Mouse (Mus musculus) embryonic facial prominence, embryonic 15.5 days (tissue): ENCODE results near the gene Strn. TPM values are rescaled to one million over a fixed set of nuclear protein-coding genes. Genes with fewer than 3 reads are reported as not detected.
"Not testable (repeated sequence)": the region's sequence is repeated elsewhere in the genome, so short reads cannot be mapped to it uniquely, and the experiment has no call there.

Experiments used
- ATAC-seq: fragments of 200-750 bp; cut with Nextera tagmentation; 2 replicates; pipeline ENCODE4 v1.8.0; 2017; ENCODE audit warnings: low read depth, moderate TSS enrichment; ENCODE audit not compliant: insufficient number of reproducible peaks, low FRiP score, low TSS enrichment
- H3K27ac ChIP-seq: fragments of 300-500 bp; sonication (generic); replicated peaks from 2 replicates; pipeline ENCODE4 v1.5.1; 2015; ENCODE audit warnings: mild to moderate bottlenecking, inconsistent platforms
- H3K27me3 ChIP-seq: fragments of 300-500 bp; sonication (generic); 2 replicates; pipeline ENCODE4 v1.6.1; 2015; ENCODE audit warnings: inconsistent platforms
- H3K36me3 ChIP-seq: fragments of 300-500 bp; sonication (generic); 2 replicates; pipeline ENCODE4 v1.6.1; 2015; ENCODE audit warnings: mild to moderate bottlenecking, inconsistent platforms
- H3K4me1 ChIP-seq: fragments of 300-500 bp; sonication (generic); 2 replicates; pipeline ENCODE4 v1.6.1; 2015; ENCODE audit warnings: inconsistent platforms
- H3K4me2 ChIP-seq: fragments of 300-500 bp; sonication (generic); replicated peaks from 2 replicates; pipeline ENCODE4 v1.6.1; 2015; ENCODE audit warnings: mild to moderate bottlenecking, inconsistent platforms
- H3K4me3 ChIP-seq: fragments of 300-500 bp; sonication (generic); replicated peaks from 2 replicates; pipeline ENCODE4 v1.5.1; 2015; ENCODE audit warnings: mild to moderate bottlenecking, inconsistent platforms
- H3K9ac ChIP-seq: fragments of 300-500 bp; sonication (generic); 2 replicates; pipeline ENCODE4 v1.6.1; 2015; ENCODE audit warnings: inconsistent platforms
- H3K9me3 ChIP-seq: fragments of 300-500 bp; sonication (generic); replicated peaks from 2 replicates; pipeline ENCODE4 v1.6.1; 2016; ENCODE audit warnings: inconsistent platforms
- WGBS: fragments of 180-500 bp; shearing (Covaris S2); methylation state at CpG from one replicate; pipeline ENCODE4 v1.1.7; 2015; 5-methylcytosine and 5-hydroxymethylcytosine counted together
- polyA plus RNA-seq: library from polyadenylated mRNA; unstranded; fragments of >200 nt; fragmentation: Nextera tagmentation; extraction: Ambion mirVana; gene quantifications from 2 replicates; pipeline ENCODE4 v1.2.1, GENCODE M21; 2015

The Strn gene
- polyA plus RNA-seq, 1 experiment from 2014 or later = 5.4 TPM

DNA sequence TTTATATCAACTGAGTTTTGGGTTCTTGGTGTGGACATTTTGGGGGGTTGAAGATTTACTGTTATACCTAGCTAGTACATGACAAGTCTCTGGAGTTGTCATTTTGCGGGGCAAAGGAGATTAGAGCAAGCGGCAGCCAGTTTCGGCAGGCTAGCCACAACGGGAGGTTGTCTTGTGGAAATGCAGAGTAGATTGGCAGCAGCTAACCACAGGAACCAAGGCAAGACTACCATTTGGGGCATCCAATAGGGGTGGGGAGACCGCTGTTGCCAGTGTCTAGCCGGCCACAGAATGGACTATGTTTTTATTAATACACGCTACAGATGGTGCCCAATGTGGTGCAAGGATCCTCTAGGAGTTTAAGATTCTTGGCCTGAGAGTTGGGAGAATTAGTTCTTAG lies 28.6 kb downstream of the Strn start:
- H3K4me2 ChIP-seq = no peak overlapping the region
- no peak overlapping the region for H3K27ac ChIP-seq
- no peak overlapping the region for H3K4me3 ChIP-seq
- no peaks in the 10 kb centered on the region for H3K27me3 ChIP-seq
- H3K9me3 ChIP-seq = no peaks in the 10 kb centered on the region
- no peak overlapping the region for H3K9ac ChIP-seq
- no peak for ATAC-seq
- WGBS = 74% methylated on average over 7 of the region's 7 CpGs
- no peaks in the 10 kb centered on the region for H3K36me3 ChIP-seq
- H3K4me1 ChIP-seq = no peaks in the 10 kb centered on the region

DNA sequence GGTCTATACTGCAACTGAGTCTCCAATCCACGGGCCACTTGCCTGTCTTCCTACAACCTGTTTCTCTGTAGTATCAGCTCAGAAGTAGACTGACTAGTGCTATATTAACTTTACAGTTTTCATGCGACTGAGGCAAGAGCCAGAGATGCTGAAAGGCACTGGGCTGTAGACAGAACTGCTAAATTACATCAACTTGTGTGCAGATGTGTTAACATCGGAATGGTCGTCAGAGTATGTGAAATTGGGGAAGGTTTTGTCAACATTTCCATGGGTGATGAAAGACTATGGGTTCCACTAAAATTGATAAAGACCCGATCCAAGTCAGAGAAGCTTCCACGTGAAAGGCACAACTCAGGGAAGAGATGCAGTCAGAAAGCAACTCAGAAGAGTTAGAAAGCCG lies 34.0 kb downstream of the Strn start:
- Histone ChIP-seq H3K4me3 (no peak overlapping the region), H3K9me3 (no peaks in the 10 kb centered on the region), H3K27me3 (no peaks in the 10 kb centered on the region), H3K36me3 (0 out of 2 replicates have a peak, but pooled peaks cover 6% of the 10 kb centered on the region), H3K4me1 (no peaks in the 10 kb centered on the region), H3K27ac (no peak overlapping the region), H3K4me2 (no peak overlapping the region), H3K9ac (no peak overlapping the region)
- no peak for ATAC-seq
- 91% methylated on average over 7 of the region's 7 CpGs for WGBS

DNA sequence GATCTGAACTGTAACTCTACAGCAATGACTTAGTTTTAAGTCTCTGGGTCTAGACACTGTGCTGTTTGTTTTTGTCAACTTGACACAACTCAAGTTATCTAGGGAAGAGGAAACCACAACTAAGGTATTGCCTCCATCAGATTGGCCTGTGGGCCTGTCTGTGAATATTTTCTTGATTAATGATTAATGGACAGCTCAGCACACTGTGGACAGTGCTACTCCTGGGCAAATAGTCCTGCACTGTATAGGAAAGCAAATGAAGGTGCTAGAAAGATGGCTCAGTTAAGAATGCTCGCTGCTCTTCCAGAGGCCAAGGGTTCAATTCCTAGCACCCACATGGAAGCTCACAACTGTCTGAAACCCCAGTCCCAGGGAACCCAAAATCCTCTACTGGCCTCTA lies 38.0 kb downstream of the Strn start:
- no peak overlapping the region for H3K9ac ChIP-seq
- H3K36me3 ChIP-seq = 0 out of 2 replicates have a peak, but pooled peaks cover 6% of the 10 kb centered on the region
- 91% methylated on average over 1 of the region's 1 CpGs for WGBS
- H3K27me3 ChIP-seq = no peaks in the 10 kb centered on the region
- H3K4me2 ChIP-seq = no peak overlapping the region
- H3K4me3 ChIP-seq = no peak overlapping the region
- no peak overlapping the region for H3K27ac ChIP-seq
- no peaks in the 10 kb centered on the region for H3K4me1 ChIP-seq
- H3K9me3 ChIP-seq = no peaks in the 10 kb centered on the region
- no peak for ATAC-seq

DNA sequence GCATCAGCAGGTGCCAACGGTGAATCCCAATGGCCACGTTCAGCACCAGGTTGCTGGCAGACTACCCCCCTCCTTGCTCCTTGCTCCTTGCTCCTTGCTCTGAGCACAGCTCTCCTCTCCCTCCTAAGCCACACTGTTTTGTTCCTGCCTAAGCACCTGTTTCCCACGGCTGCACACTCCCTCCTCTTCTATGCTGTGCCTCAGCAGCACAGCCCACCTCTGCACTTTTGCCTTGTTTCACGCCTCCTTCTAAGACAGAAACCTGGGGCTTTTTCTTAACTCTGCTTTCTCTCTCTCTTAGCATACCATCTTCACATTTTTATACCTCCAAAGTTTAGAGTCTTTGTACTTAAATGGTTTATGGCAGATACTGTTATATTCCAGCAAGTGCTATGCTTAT lies 39.5 kb downstream of the Strn start:
- Histone ChIP-seq H3K9me3 (no peaks in the 10 kb centered on the region), H3K4me2 (no peak overlapping the region), H3K4me1 (no peaks in the 10 kb centered on the region), H3K4me3 (no peak overlapping the region), H3K27ac (no peak overlapping the region), H3K36me3 (0 out of 2 replicates have a peak, but pooled peaks cover 6% of the 10 kb centered on the region), H3K9ac (no peak overlapping the region), H3K27me3 (no peaks in the 10 kb centered on the region)
- 94% methylated on average over 4 of the region's 4 CpGs for WGBS
- no peak for ATAC-seq

DNA sequence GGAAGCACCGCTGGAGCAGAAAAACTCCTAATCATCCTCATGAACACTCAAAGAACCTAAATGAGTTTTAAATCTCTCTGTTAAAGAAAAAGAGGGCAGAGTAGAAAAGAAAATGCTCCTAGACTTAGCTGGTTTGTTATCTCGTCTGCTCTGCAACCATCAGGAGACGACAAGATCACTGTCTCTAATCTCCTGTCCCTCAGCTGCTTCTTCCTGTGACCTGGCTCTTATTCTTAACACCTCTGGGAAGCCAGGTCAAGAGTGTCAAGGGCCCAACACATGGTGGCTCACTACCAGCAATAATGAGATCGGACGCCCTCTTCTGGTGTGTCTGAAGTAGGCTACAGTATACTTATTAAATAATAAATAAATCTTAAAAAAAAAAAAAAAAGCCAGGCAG lies 40.1 kb downstream of the Strn start:
- H3K4me3 ChIP-seq = no peak overlapping the region
- WGBS = 85% methylated on average over 5 of the region's 5 CpGs
- H3K9ac ChIP-seq = no peak overlapping the region
- H3K4me1 ChIP-seq = no peaks in the 10 kb centered on the region
- no peaks in the 10 kb centered on the region for H3K27me3 ChIP-seq
- 0 out of 2 replicates have a peak, but pooled peaks cover 6% of the 10 kb centered on the region for H3K36me3 ChIP-seq
- ATAC-seq = no peak
- H3K27ac ChIP-seq = no peak overlapping the region
- no peak overlapping the region for H3K4me2 ChIP-seq
- H3K9me3 ChIP-seq = no peaks in the 10 kb centered on the region

DNA sequence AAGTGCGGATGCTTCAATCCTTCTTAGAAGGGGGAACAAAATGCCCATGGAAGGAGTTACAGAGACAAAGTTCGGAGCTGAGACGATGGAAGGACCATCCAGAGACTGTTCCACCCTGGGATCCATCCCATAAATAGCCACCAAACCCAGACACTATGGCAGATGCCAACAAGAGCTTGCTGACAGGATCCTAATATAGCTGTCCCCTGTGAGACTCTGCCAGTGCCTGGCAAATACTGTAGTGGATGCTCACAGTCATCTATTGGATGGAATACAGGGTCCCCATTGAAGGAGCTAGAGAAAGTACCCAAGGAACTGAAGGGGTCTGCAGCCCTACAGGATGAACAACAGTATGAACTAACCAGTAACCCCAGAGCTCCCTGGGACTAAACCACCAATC lies 47.8 kb downstream of the Strn start:
- peaks cover 24% of the 10 kb centered on the region for H3K36me3 ChIP-seq
- not testable (repeated sequence) for H3K27me3 ChIP-seq, H3K4me2 ChIP-seq, H3K4me1 ChIP-seq, H3K9me3 ChIP-seq, H3K9ac ChIP-seq, H3K4me3 ChIP-seq, ATAC-seq, H3K27ac ChIP-seq
- whole genome bisulfite sequencing = 94% methylated on average over 3 of the region's 3 CpGs

DNA sequence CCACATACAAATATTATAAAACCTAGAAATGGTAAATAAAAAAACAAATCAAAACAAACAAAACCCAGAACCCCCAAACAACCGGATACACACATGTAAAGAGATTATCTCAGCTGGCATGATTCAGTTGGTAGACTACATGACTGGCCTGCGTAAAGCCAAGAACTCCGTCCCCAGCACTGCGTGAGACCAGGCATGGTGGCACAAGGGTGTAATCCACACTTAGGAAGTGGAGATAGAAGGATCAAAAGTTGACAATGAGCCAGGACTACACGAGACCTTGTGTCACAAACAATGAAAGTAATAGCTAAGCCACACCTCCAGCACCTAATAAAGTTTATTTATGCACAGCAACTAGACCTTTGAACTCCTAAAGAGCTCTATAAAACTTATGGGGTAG lies 49.0 kb downstream of the Strn start:
- no peak overlapping the region for H3K9ac ChIP-seq
- H3K9me3 ChIP-seq = no peaks in the 10 kb centered on the region
- no peak overlapping the region for H3K27ac ChIP-seq
- no peak overlapping the region for H3K4me2 ChIP-seq
- no peak for ATAC-seq
- peaks cover 24% of the 10 kb centered on the region for H3K36me3 ChIP-seq
- H3K4me3 ChIP-seq = no peak overlapping the region
- H3K4me1 ChIP-seq = no peaks in the 10 kb centered on the region
- H3K27me3 ChIP-seq = no peaks in the 10 kb centered on the region
- WGBS = 78% methylated on average over 5 of the region's 5 CpGs

DNA sequence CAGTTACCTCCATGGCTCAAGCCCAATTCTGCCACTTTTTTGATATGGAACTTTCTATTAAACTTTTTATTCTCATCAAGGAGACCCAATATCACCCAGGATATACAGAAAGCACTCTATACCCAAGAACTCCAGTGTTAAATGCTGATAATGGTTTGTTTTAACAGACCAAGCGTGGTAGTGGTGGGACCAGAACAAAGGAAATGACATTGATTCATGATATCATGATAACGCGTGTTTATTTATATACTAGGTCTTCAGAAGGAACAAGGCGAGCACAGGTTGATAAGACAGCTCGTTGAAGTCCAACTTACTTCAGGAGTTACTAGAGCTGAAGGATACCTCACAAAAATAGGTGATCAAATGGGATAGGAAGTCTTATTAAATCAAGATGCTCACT lies 52.0 kb downstream of the Strn start:
- H3K9ac ChIP-seq = no peak overlapping the region
- no peaks in the 10 kb centered on the region for H3K27me3 ChIP-seq
- no peak overlapping the region for H3K4me2 ChIP-seq
- H3K4me1 ChIP-seq = no peaks in the 10 kb centered on the region
- WGBS = 92% methylated on average over 5 of the region's 5 CpGs
- H3K27ac ChIP-seq = no peak overlapping the region
- ATAC-seq = no peak
- H3K9me3 ChIP-seq = no peaks in the 10 kb centered on the region
- H3K4me3 ChIP-seq = no peak overlapping the region
- H3K36me3 ChIP-seq = peaks cover 13% of the 10 kb centered on the region; the same call in 1 of the 2 replicates

DNA sequence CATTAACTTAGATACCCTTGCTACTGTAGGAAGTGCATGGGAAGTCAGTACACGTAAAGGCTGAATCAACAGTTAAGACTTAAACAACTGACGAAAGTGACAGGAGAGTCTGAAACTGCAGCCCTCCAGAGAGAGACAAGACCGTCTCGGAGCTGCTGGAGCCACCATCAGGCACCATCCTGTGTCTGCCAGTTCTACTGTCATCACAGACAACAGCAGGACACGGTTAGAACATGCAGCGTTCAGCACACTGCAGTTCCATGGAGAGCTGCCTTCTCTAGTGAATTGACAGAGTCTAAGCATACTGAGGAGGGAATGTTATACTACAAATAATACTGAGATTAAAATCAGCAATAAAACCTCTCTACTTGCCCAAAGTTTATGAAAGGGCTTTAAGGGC lies 54.6 kb downstream of the Strn start:
- no peaks in the 10 kb centered on the region for H3K27me3 ChIP-seq
- 73% methylated on average over 6 of the region's 6 CpGs for WGBS
- no peak for ATAC-seq
- H3K4me1 ChIP-seq = no peaks in the 10 kb centered on the region
- H3K4me2 ChIP-seq = no peak overlapping the region
- 0 out of 2 replicates have a peak, but pooled peaks cover 11% of the 10 kb centered on the region for H3K36me3 ChIP-seq
- no peaks in the 10 kb centered on the region for H3K9me3 ChIP-seq
- no peak overlapping the region for H3K27ac ChIP-seq
- H3K9ac ChIP-seq = no peak overlapping the region
- H3K4me3 ChIP-seq = no peak overlapping the region

DNA sequence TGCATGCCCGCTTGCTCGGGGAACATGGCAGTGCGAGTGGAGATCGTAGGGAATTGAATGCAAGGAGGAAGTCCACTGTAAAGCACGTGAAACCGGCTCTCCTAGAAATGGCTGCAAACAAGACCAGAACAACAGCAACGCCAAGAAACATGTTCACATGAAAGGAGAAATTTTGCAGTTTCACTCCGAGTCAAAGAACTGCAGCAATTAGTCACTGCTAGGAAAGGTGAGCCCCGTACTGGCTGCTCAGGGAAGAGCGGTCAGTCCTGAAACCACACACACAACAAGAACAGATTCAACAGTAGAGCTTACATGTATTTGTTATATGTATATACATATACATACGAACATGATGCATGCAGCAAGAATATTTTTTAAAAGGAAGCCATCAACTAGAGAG lies 57.5 kb downstream of the Strn start:
- no peak overlapping the region for H3K9ac ChIP-seq
- ATAC-seq = no peak
- 81% methylated on average over 11 of the region's 11 CpGs for WGBS

DNA sequence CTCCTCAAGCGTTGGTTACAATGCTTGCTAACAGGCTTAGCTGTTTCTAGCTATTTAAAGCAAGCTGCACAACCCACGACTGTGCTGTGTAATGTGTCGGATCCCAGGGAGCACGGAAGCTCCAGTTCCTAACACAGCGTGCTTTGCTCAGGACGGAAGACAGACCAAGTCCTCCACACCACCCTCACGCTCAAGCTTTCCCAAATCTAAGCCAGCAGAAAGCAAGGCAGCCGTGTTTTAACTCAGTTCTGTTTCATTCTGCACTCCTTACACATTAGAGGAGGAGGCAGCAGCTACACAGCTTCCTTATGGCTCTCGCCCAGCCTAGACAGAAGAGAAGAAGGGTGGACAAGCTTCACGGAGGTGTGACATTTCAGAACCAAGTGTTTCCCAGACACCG lies 60.2 kb downstream of the Strn start:
- ATAC-seq = no peak
- Histone ChIP-seq H3K4me1 (no peaks in the 10 kb centered on the region), H3K27ac (no peak overlapping the region), H3K9ac (no peak overlapping the region), H3K9me3 (no peaks in the 10 kb centered on the region), H3K4me3 (no peak overlapping the region), H3K27me3 (no peaks in the 10 kb centered on the region), H3K36me3 (peaks cover 18% of the 10 kb centered on the region), H3K4me2 (no peak overlapping the region)
- WGBS = 88% methylated on average over 11 of the region's 11 CpGs

More for the DNA sequence above, 57.5 kb downstream of the Strn start:
- Histone ChIP-seq H3K4me2 (no peak overlapping the region), H3K27me3 (no peaks in the 10 kb centered on the region), H3K36me3 (peaks cover 14% of the 10 kb centered on the region; the same call in 1 of the 2 replicates), H3K9me3 (no peaks in the 10 kb centered on the region), H3K27ac (no peak overlapping the region), H3K4me3 (no peak overlapping the region), H3K4me1 (no peaks in the 10 kb centered on the region)

DNA sequence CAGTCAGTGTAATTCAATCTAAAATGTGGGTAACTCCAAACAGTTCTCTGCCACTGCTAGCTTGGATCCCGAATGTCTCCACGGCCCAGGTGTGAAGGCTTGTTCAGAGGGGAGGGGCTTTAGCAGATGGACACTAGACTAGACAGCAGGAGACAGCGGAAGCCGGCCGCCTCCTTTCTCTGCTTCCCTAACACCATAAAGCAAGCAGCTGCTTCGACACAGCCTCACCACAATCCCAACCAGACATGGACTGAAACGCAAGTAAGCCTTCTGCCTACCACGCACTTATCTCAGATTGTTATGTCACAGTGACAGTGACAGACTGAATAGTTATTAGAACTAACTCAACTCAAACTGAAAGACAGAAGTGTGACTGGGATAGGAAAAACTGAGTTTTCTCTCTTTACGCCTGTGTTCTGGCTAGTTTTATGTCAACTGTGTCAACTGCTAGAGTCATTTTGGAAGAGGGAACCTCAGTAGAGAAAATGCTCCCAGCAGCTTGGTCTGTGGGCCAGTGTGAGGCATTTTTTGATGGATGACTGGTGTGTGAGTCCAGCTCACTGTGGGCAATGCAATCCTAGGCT lies 71.9 kb downstream of the Strn start:
- no peak overlapping the region for H3K9ac ChIP-seq
- ATAC-seq = no peak
- H3K9me3 ChIP-seq = 0 out of 2 replicates have a peak, but pooled peaks cover under 1% of the 10 kb centered on the region
- H3K27ac ChIP-seq = no peak overlapping the region
- H3K4me1 ChIP-seq = no peaks in the 10 kb centered on the region
- no peaks in the 10 kb centered on the region for H3K27me3 ChIP-seq
- no peak overlapping the region for H3K4me3 ChIP-seq
- H3K36me3 ChIP-seq = peaks cover 56% of the 10 kb centered on the region
- no peak overlapping the region for H3K4me2 ChIP-seq
- WGBS = 63% methylated on average over 9 of the region's 9 CpGs
